Mouse (Mus musculus) intestine, postnatal 0 days (tissue): ENCODE measurements around the gene Gm10354. TPM values are rescaled to one million over a fixed set of nuclear protein-coding genes. Genes with fewer than 3 reads are reported as not detected.
A peak's percentile ranks its signal among the peaks of the same experiment; 100 is the strongest.
"Not testable (repeated sequence)": the region's sequence is repeated elsewhere in the genome, so short reads cannot be mapped to it uniquely, and the experiment has no call there.

Experiments used
- ATAC-seq: fragments of 200-750 bp; cut with Nextera tagmentation; 2 replicates; pipeline ENCODE4 v1.8.0; 2017; ENCODE audit warnings: mild to moderate bottlenecking, moderate TSS enrichment, moderate library complexity
- H3K27ac ChIP-seq: fragments of 300-500 bp; sonication (generic); 2 replicates; pipeline ENCODE4 v1.5.1; 2014; ENCODE audit warnings: mild to moderate bottlenecking, low read depth, low read length, moderate library complexity
- H3K27me3 ChIP-seq: fragments of 300-500 bp; sonication (generic); replicated peaks from 2 replicates; pipeline ENCODE4 v1.6.1; 2014; ENCODE audit warnings: low read length, mixed read lengths; ENCODE audit not compliant: control insufficient read depth, insufficient read depth
- H3K36me3 ChIP-seq: fragments of 300-500 bp; sonication (generic); 2 replicates; pipeline ENCODE4 v1.6.1; 2014; ENCODE audit warnings: mild to moderate bottlenecking, moderate library complexity; ENCODE audit not compliant: control insufficient read depth, insufficient read depth
- H3K4me1 ChIP-seq: fragments of 300-500 bp; sonication (generic); replicated peaks from 2 replicates; pipeline ENCODE4 v1.6.1; 2014; ENCODE audit warnings: antibody characterized with exemption, low read length, mixed read lengths; ENCODE audit not compliant: control insufficient read depth, insufficient read depth
- H3K4me2 ChIP-seq: fragments of 300-500 bp; sonication (generic); replicated peaks from 2 replicates; pipeline ENCODE4 v1.6.1; 2014; ENCODE audit warnings: low read depth, mild to moderate bottlenecking, moderate library complexity
- H3K4me3 ChIP-seq: fragments of 300-500 bp; sonication (generic); 2 replicates; pipeline ENCODE4 v1.5.1; 2014; ENCODE audit warnings: low read depth, low read length
- H3K9ac ChIP-seq: fragments of 300-500 bp; sonication (generic); 2 replicates; pipeline ENCODE4 v1.6.1; 2014; ENCODE audit warnings: mild to moderate bottlenecking, low read depth, low read length
- H3K9me3 ChIP-seq: fragments of 300-500 bp; sonication (generic); 2 replicates; pipeline ENCODE4 v1.6.1; 2016; ENCODE audit warnings: mixed run types; ENCODE audit not compliant: control insufficient read depth
- CTCF ChIP-seq: sonication (generic); IDR thresholded peaks from 2 replicates; pipeline ENCODE4 v1.5.1; 2016; ENCODE audit warnings: low read depth, mild to moderate bottlenecking, control low read depth, antibody characterized with exemption, moderate library complexity
- WGBS: fragments of 180-500 bp; shearing (Covaris S2); extraction: QIAGEN DNeasy Blood & Tissue Kit; methylation state at CpG from one replicate; pipeline ENCODE4 v1.1.7; 2014; 5-methylcytosine and 5-hydroxymethylcytosine counted together
- polyA plus RNA-seq: library from polyadenylated mRNA; unstranded; fragments of >200 nt; fragmentation: Nextera tagmentation; extraction: Ambion mirVana; gene quantifications from 2 replicates; pipeline ENCODE4 v1.2.1, GENCODE M21; 2015

Gene Gm10354
- polyA plus RNA-seq, 1 experiment from 2014 or later = not detected

DNA sequence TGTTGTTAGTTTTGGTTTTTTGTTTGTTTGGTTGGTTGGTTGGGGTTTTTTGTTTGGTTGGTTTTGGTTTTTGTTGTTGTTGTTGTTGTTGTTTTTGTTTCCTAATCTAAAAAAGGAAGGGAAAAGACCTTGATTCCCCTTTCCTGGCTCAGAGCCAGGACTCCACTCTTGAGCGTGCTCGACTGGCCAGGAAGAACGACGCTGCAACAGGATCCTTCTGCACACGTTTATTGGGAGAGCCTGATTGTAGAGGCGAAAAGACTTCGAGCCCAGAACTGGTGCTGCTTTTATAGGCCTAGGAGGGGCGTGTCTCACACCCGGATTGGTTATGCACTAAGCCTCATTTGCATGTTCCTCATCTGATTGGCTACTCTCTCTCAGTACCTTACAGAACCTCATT is 19.3 kb upstream of the Gm10354 start:
- not testable (repeated sequence) for H3K9me3 ChIP-seq, H3K4me2 ChIP-seq, H3K27ac ChIP-seq, ATAC-seq, H3K36me3 ChIP-seq, H3K9ac ChIP-seq, H3K4me3 ChIP-seq, H3K27me3 ChIP-seq, H3K4me1 ChIP-seq
- 80% methylated on average over 9 of the region's 9 CpGs for WGBS

DNA sequence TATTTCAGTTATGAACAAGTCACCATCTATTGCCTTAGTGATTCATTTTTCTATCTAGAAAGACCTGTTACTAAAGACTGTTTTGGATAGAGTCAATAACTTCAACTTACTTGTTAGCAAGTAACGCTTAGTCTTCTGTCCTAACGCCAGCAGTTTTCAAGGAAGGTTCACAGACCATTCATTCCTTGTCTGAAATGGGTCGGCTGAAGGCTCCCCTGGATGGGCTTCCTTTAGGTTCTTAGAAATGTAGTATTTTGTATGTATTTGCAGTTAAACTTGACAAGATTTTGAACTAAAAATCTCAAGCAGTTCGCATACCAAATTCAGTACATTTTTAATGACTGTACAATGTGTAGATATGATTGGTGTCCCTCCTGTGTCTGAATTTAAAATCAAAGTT is 18.8 kb upstream of the Gm10354 start:
- ATAC-seq, H3K4me3 ChIP-seq, H3K4me2 ChIP-seq, H3K9me3 ChIP-seq, H3K4me1 ChIP-seq, H3K27me3 ChIP-seq, H3K9ac ChIP-seq, H3K27ac ChIP-seq, H3K36me3 ChIP-seq: not testable (repeated sequence)
- WGBS = 83% methylated on average over 4 of the region's 4 CpGs

- ATAC-seq, H3K9ac ChIP-seq, H3K4me3 ChIP-seq, H3K4me1 ChIP-seq, H3K4me2 ChIP-seq, H3K27ac ChIP-seq, H3K36me3 ChIP-seq, H3K9me3 ChIP-seq, H3K27me3 ChIP-seq: not testable (repeated sequence)
- 71% methylated on average over 6 of the region's 7 CpGs for WGBS
Observed at GRCm38 (mm10) chr5:14996670-14997249, 18.0 kb upstream of the Gm10354 start.

- not testable (repeated sequence) for H3K36me3 ChIP-seq, H3K4me1 ChIP-seq, H3K27me3 ChIP-seq, H3K4me2 ChIP-seq, H3K27ac ChIP-seq, H3K4me3 ChIP-seq, H3K9ac ChIP-seq, H3K9me3 ChIP-seq
- 90% methylated on average over 6 of the region's 6 CpGs for WGBS
- ATAC-seq = peak; percentile 69
Observed at GRCm38 (mm10) chr5:14994124-14994523, 15.4 kb upstream of the Gm10354 start.

- not testable (repeated sequence) for H3K27me3 ChIP-seq, H3K27ac ChIP-seq, ATAC-seq, H3K4me2 ChIP-seq, H3K4me1 ChIP-seq, H3K4me3 ChIP-seq, H3K9me3 ChIP-seq, H3K9ac ChIP-seq, H3K36me3 ChIP-seq
- 77% methylated on average over 7 of the region's 8 CpGs for WGBS
Observed at GRCm38 (mm10) chr5:14990375-14991158, 11.8 kb upstream of the Gm10354 start.

- not testable (repeated sequence) for H3K4me1 ChIP-seq, H3K9ac ChIP-seq, H3K27ac ChIP-seq, H3K4me3 ChIP-seq, H3K9me3 ChIP-seq, H3K36me3 ChIP-seq, H3K4me2 ChIP-seq, H3K27me3 ChIP-seq
- 37% methylated on average over 5 of the region's 6 CpGs for WGBS
- peak; percentile 76 for ATAC-seq
- peak; percentile 13; the same call in 1 of the 2 replicates for TF ChIP-seq CTCF
Observed at GRCm38 (mm10) chr5:14986649-14987387, 8.1 kb upstream of the Gm10354 start.

DNA sequence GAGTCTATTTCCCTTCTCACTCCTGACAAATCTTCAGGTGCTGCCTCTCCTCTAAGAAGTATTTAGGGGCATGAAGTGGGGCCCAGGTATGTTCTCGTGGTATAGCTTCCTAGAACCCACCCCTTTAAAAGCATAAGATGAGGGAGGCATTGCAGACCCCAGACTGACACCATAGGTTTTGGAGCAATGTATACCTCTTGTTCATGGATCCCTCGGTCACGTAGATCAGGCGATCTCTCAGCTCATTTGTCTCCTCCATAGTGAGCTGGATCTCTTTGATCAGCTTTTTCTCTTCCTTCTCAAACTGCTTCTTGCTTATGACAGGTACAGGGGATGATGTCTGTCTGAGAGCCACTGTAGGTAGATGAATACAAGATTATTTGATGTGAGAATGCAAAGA is 1.4 kb downstream of the Gm10354 start:
- not testable (repeated sequence) for ATAC-seq, H3K36me3 ChIP-seq, H3K27ac ChIP-seq, H3K4me3 ChIP-seq, H3K9ac ChIP-seq, H3K4me1 ChIP-seq, H3K4me2 ChIP-seq, H3K27me3 ChIP-seq, H3K9me3 ChIP-seq
- 66% methylated on average over 4 of the region's 4 CpGs for WGBS

DNA sequence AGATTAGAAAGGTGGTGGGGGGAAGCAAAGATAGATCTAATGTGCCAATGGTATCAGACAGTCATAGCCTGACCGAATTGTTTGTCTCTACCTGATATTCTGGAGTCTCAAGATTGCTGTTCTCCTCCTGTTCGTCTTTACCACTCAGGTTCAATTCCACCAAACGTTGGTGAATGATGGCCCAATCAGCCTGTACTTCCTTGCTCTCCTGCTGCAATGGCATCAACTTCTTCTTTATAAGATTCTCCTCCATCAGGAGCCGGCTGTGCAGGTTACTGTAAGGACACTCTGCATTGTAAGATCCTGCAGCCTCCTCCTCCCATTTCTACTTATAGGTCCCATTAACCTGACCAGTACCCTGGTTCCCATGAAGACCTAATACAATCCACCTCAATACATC is 3.4 kb downstream of the Gm10354 start:
- not testable (repeated sequence) for H3K9ac ChIP-seq, H3K4me1 ChIP-seq, H3K4me2 ChIP-seq, H3K4me3 ChIP-seq, H3K27ac ChIP-seq, H3K36me3 ChIP-seq, ATAC-seq, H3K9me3 ChIP-seq, H3K27me3 ChIP-seq
- 69% methylated on average over 3 of the region's 4 CpGs for WGBS

DNA sequence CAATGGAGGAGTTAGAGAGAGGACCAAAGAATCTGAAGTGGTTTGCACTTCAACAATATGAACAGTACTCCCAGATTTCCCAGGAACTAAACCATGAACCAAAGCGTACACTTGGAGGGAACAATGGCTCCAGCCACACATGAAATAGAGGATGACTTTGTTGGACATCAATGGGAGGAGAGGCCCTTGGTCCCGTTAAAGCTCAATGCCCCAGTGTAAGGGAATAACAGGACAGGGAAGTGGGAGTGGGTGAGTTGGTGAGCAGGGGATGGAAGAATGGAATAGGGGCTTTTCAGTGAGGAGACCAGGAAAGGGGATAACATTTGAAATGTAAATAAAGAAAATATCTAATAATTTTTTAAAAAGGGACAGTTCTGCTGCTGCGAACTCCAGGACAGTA is 5.9 kb downstream of the Gm10354 start:
- not testable (repeated sequence) for H3K4me2 ChIP-seq, H3K9me3 ChIP-seq, H3K4me3 ChIP-seq, H3K4me1 ChIP-seq, H3K27me3 ChIP-seq, H3K9ac ChIP-seq, ATAC-seq, H3K36me3 ChIP-seq, H3K27ac ChIP-seq
- 81% methylated on average over 3 of the region's 3 CpGs for WGBS
